Mouse (Mus musculus) megakaryocyte, embryonic 14.5 days (primary cell): ENCODE measurements around the gene Rps13. TPM values are rescaled to one million over a fixed set of nuclear protein-coding genes. Genes with fewer than 3 reads are reported as not detected.

ENCODE experiments used
- H3K27me3 ChIP-seq: replicated peaks from 2 replicates; pipeline ENCODE3; 2012; ENCODE audit warnings: inconsistent platforms
- H3K36me3 ChIP-seq: replicated peaks from 2 replicates; pipeline ENCODE3; 2012; ENCODE audit warnings: low read length, inconsistent platforms, mixed read lengths
- H3K4me1 ChIP-seq: 2 replicates; pipeline ENCODE4 v1.6.1; 2012; ENCODE audit warnings: inconsistent platforms
- H3K4me3 ChIP-seq: replicated peaks from 2 replicates; pipeline ENCODE3; 2012; ENCODE audit warnings: moderate library complexity, mild to moderate bottlenecking, inconsistent platforms
- H3K9me3 ChIP-seq: 2 replicates; pipeline ENCODE4 v1.6.1; 2012; ENCODE audit warnings: inconsistent platforms
- FLI1 ChIP-seq: IDR thresholded peaks from 2 replicates; pipeline ENCODE4 v1.6.1; 2012; ENCODE audit warnings: low read length, inconsistent platforms, mixed read lengths
- GATA1 ChIP-seq: IDR thresholded peaks from 3 replicates; pipeline ENCODE4 v1.6.1; 2012; ENCODE audit warnings: mixed read lengths, low read length, inconsistent platforms, borderline replicate concordance
- polyA plus RNA-seq: library from polyadenylated mRNA; stranded (reverse); fragments of >175 nt; gene quantifications from 2 replicates; pipeline ENCODE4 v1.2.3, GENCODE M21; 2012; ENCODE audit warnings: low replicate concordance; ENCODE audit not compliant: insufficient read depth

The Rps13 gene
- polyA plus RNA-seq, 1 experiment: 3,321 TPM

GRCm38 (mm10) chr7:116323331-116323964 is 10.5 kb downstream of the Rps13 start:
- TF ChIP-seq FLI1 (no peak), GATA1 (no peak)
- H3K4me3 ChIP-seq: peak overlapping the region; percentile 82
- H3K36me3 ChIP-seq: no peaks in the 10 kb centered on the region
- H3K4me1 ChIP-seq: peaks cover 10% of the 10 kb centered on the region
- peaks cover 2% of the 10 kb centered on the region for H3K27me3 ChIP-seq
- no peaks in the 10 kb centered on the region for H3K9me3 ChIP-seq

- no peaks in the 10 kb centered on the region for H3K9me3 ChIP-seq
- TF ChIP-seq FLI1 (no peak), GATA1 (no peak)
- H3K4me3 ChIP-seq: peak overlapping the region; percentile 84
- H3K27me3 ChIP-seq: peaks cover 54% of the 10 kb centered on the region
- H3K36me3 ChIP-seq: no peaks in the 10 kb centered on the region
- H3K4me1 ChIP-seq: peaks cover 33% of the 10 kb centered on the region
These were observed 24.5 kb downstream of the Rps13 start for GRCm38 (mm10) chr7:116309456-116309855.

GRCm38 (mm10) chr7:116308632-116308991 is 25.4 kb downstream of the Rps13 start:
- no peak for TF ChIP-seq FLI1
- TF ChIP-seq GATA1: no peak
- peak overlapping the region; percentile 94 for H3K4me3 ChIP-seq

GRCm38 (mm10) chr7:116307871-116308631 is 25.9 kb downstream of the Rps13 start, which contains the start of gene Plekha7:
Gene Plekha7, minus strand, starts transcription at chr7:116308376.
- Histone ChIP-seq H3K4me1 (peaks cover 33% of the 10 kb centered on the region), H3K9me3 (no peaks in the 10 kb centered on the region), H3K36me3 (no peaks in the 10 kb centered on the region), H3K4me3 (peak within 1 kb of the TSS; percentile 94), H3K27me3 (peaks cover 61% of the 10 kb centered on the region)
- TF ChIP-seq FLI1 (no peak), GATA1 (no peak)

More at GRCm38 (mm10) chr7:116308632-116308991, 25.4 kb downstream of the Rps13 start:
- Histone ChIP-seq H3K4me1 (peaks cover 33% of the 10 kb centered on the region), H3K27me3 (peaks cover 60% of the 10 kb centered on the region), H3K9me3 (no peaks in the 10 kb centered on the region), H3K36me3 (no peaks in the 10 kb centered on the region)

- peak overlapping the region; percentile 94 for H3K4me3 ChIP-seq
- H3K36me3 ChIP-seq: no peaks in the 10 kb centered on the region
- TF ChIP-seq FLI1: no peak
- TF ChIP-seq GATA1: no peak
- peaks cover 61% of the 10 kb centered on the region for H3K27me3 ChIP-seq
- H3K9me3 ChIP-seq: no peaks in the 10 kb centered on the region
- H3K4me1 ChIP-seq: peaks cover 33% of the 10 kb centered on the region
These were observed 26.7 kb downstream of the Rps13 start for GRCm38 (mm10) chr7:116307099-116307870.

GRCm38 (mm10) chr7:116306601-116307000 is 27.4 kb downstream of the Rps13 start:
- TF ChIP-seq GATA1 (no peak), FLI1 (no peak)
- Histone ChIP-seq H3K4me3 (peak overlapping the region; percentile 94), H3K27me3 (peaks cover 66% of the 10 kb centered on the region), H3K36me3 (no peaks in the 10 kb centered on the region), H3K9me3 (no peaks in the 10 kb centered on the region), H3K4me1 (peaks cover 33% of the 10 kb centered on the region)

- no peaks in the 10 kb centered on the region for H3K9me3 ChIP-seq
- H3K4me3 ChIP-seq: no peak overlapping the region
- no peaks in the 10 kb centered on the region for H3K36me3 ChIP-seq
- H3K4me1 ChIP-seq: peaks cover 7% of the 10 kb centered on the region
- TF ChIP-seq FLI1 (no peak), GATA1 (no peak)
- H3K27me3 ChIP-seq: peaks cover 56% of the 10 kb centered on the region
These were observed 32.2 kb downstream of the Rps13 start for GRCm38 (mm10) chr7:116301661-116302311.

- TF ChIP-seq GATA1 (no peak), FLI1 (no peak)
- Histone ChIP-seq H3K4me1 (peaks cover 3% of the 10 kb centered on the region; the same call in 1 of the 2 replicates), H3K4me3 (no peak overlapping the region), H3K9me3 (no peaks in the 10 kb centered on the region), H3K36me3 (no peaks in the 10 kb centered on the region), H3K27me3 (peaks cover 50% of the 10 kb centered on the region)
These were observed 32.9 kb downstream of the Rps13 start for GRCm38 (mm10) chr7:116301144-116301543.

GRCm38 (mm10) chr7:116298851-116299250 is 35.1 kb downstream of the Rps13 start:
- H3K9me3 ChIP-seq: no peaks in the 10 kb centered on the region
- H3K4me1 ChIP-seq: peaks cover 10% of the 10 kb centered on the region; the same call in 1 of the 2 replicates
- H3K27me3 ChIP-seq: peaks cover 32% of the 10 kb centered on the region
- no peak overlapping the region for H3K4me3 ChIP-seq
- no peaks in the 10 kb centered on the region for H3K36me3 ChIP-seq
- no peak for TF ChIP-seq GATA1
- no peak for TF ChIP-seq FLI1
